Mouse (Mus musculus) heart, embryonic 16.5 days (tissue): Measurements from ENCODE around the gene Ppef1. TPM values are rescaled to one million over a fixed set of nuclear protein-coding genes. Genes with fewer than 3 reads are reported as not detected.
"Not testable (repeated sequence)": the region's sequence is repeated elsewhere in the genome, so short reads cannot be mapped to it uniquely, and the experiment has no call there.

ENCODE experiments used
- ATAC-seq: fragments of 200-750 bp; cut with Nextera tagmentation; replicated peaks from 2 replicates; pipeline ENCODE4 v1.8.0; 2017; ENCODE audit warnings: moderate number of reproducible peaks; ENCODE audit not compliant: insufficient read depth, low FRiP score; ENCODE audit errors: extremely low read depth
- H3K27ac ChIP-seq: fragments of 300-500 bp; sonication (generic); 2 replicates; pipeline ENCODE4 v1.5.1; 2014; ENCODE audit warnings: mild to moderate bottlenecking, low read length, control low read depth, moderate library complexity
- H3K27me3 ChIP-seq: fragments of 300-500 bp; sonication (generic); 2 replicates; pipeline ENCODE4 v1.6.1; 2014; ENCODE audit warnings: low read length, mixed read lengths; ENCODE audit not compliant: control insufficient read depth, insufficient read depth
- H3K36me3 ChIP-seq: fragments of 300-500 bp; sonication (generic); 2 replicates; pipeline ENCODE4 v1.6.1; 2014; ENCODE audit not compliant: control insufficient read depth, insufficient read depth
- H3K4me1 ChIP-seq: fragments of 300-500 bp; sonication (generic); 2 replicates; pipeline ENCODE4 v1.6.1; 2014; ENCODE audit warnings: low read length, mixed read lengths; ENCODE audit not compliant: control insufficient read depth, insufficient read depth
- H3K4me2 ChIP-seq: fragments of 300-500 bp; sonication (generic); 2 replicates; pipeline ENCODE4 v1.6.1; 2014; ENCODE audit warnings: low read depth, mild to moderate bottlenecking, control low read depth, low read length
- H3K4me3 ChIP-seq: fragments of 300-500 bp; sonication (generic); 2 replicates; pipeline ENCODE4 v1.5.1; 2014; ENCODE audit warnings: mild to moderate bottlenecking, control low read depth, low read length
- H3K9ac ChIP-seq: fragments of 300-500 bp; sonication (generic); 2 replicates; pipeline ENCODE4 v1.6.1; 2014; ENCODE audit warnings: low read length, control low read depth
- H3K9me3 ChIP-seq: fragments of 300-500 bp; sonication (generic); replicated peaks from 2 replicates; pipeline ENCODE4 v1.6.1; 2016; ENCODE audit warnings: low read length; ENCODE audit not compliant: control insufficient read depth
- WGBS: fragments of 180-500 bp; shearing (Covaris S2); extraction: QIAGEN DNeasy Blood & Tissue Kit; methylation state at CpG from one replicate; pipeline ENCODE4 v1.1.7; 2014; 5-methylcytosine and 5-hydroxymethylcytosine counted together
- polyA plus RNA-seq: library from polyadenylated mRNA; unstranded; fragments of >200 nt; fragmentation: Nextera tagmentation; extraction: Ambion mirVana; gene quantifications from 2 replicates; pipeline ENCODE4 v1.2.1, GENCODE M21; 2015

The Ppef1 gene
- polyA plus RNA-seq = 0.16 TPM in 1 of 2 replicates, not detected in the other

GRCm38 (mm10) chrX:160735650-160736049 lies at the start of gene Ppef1:
Ppef1 (minus strand) TSS chrX:160735765.
- Histone ChIP-seq H3K4me3 (no peak within 1 kb of the TSS), H3K4me2 (no peak within 1 kb of the TSS), H3K4me1 (no peaks in the 10 kb centered on the region), H3K9ac (no peak within 1 kb of the TSS), H3K27me3 (0 out of 2 replicates have a peak, but pooled peaks cover 2% of the 10 kb centered on the region), H3K9me3 (no peaks in the 10 kb centered on the region), H3K27ac (no peak within 1 kb of the TSS), H3K36me3 (no peaks in the 10 kb centered on the region)
- 53% methylated on average over 5 of the region's 5 CpGs for WGBS
- ATAC-seq = no peak

GRCm38 (mm10) chrX:160782276-160782675 lies 46.7 kb upstream of the Ppef1 start:
- Histone ChIP-seq H3K36me3 (no peaks in the 10 kb centered on the region), H3K9ac (no peak overlapping the region), H3K4me2 (no peak overlapping the region), H3K27ac (no peak overlapping the region), H3K4me3 (no peak overlapping the region), H3K27me3 (no peaks in the 10 kb centered on the region), H3K4me1 (no peaks in the 10 kb centered on the region), H3K9me3 (no peaks in the 10 kb centered on the region)
- ATAC-seq = no peak
- WGBS = 78% methylated on average over 5 of the region's 5 CpGs

- peaks cover 3% of the 10 kb centered on the region; the same call in 1 of the 2 replicates for H3K4me1 ChIP-seq
- H3K36me3 ChIP-seq = no peaks in the 10 kb centered on the region
- H3K4me3 ChIP-seq = no peak overlapping the region
- no peak overlapping the region for H3K27ac ChIP-seq
- H3K9me3 ChIP-seq = no peaks in the 10 kb centered on the region
- no peak overlapping the region for H3K4me2 ChIP-seq
- WGBS = 32% methylated on average over 1 of the region's 1 CpGs
- H3K27me3 ChIP-seq = no peaks in the 10 kb centered on the region
- H3K9ac ChIP-seq = no peak overlapping the region
- no peak for ATAC-seq
These were observed 37.5 kb upstream of the Ppef1 start for GRCm38 (mm10) chrX:160773033-160773432.

GRCm38 (mm10) chrX:160769622-160770021 lies 34.1 kb upstream of the Ppef1 start:
- not testable (repeated sequence) for H3K27ac ChIP-seq, H3K27me3 ChIP-seq, H3K36me3 ChIP-seq, H3K4me1 ChIP-seq, H3K9me3 ChIP-seq, H3K9ac ChIP-seq, H3K4me3 ChIP-seq, ATAC-seq, H3K4me2 ChIP-seq
- WGBS = 97% methylated on average over 5 of the region's 5 CpGs

GRCm38 (mm10) chrX:160767713-160768112 lies 32.1 kb upstream of the Ppef1 start, which contains the start of gene Rs1:
Rs1 (plus strand) TSS chrX:160768013.
- Histone ChIP-seq H3K9ac (no peak within 1 kb of the TSS), H3K27me3 (no peaks in the 10 kb centered on the region), H3K4me2 (peak within 1 kb of the TSS; percentile 52), H3K4me3 (peak within 1 kb of the TSS; percentile 60), H3K4me1 (no peaks in the 10 kb centered on the region), H3K36me3 (no peaks in the 10 kb centered on the region), H3K27ac (no peak within 1 kb of the TSS), H3K9me3 (no peaks in the 10 kb centered on the region)
- no peak for ATAC-seq
- 80% methylated on average over 2 of the region's 2 CpGs for whole genome bisulfite sequencing

- 21% methylated on average over 15 of the region's 15 CpGs for WGBS
- H3K9ac ChIP-seq = peak overlapping the region; percentile 5
- no peaks in the 10 kb centered on the region for H3K27me3 ChIP-seq
- peak; percentile 88 for ATAC-seq
- no peaks in the 10 kb centered on the region for H3K36me3 ChIP-seq
- peak overlapping the region; percentile 60 for H3K4me3 ChIP-seq
- no peaks in the 10 kb centered on the region for H3K4me1 ChIP-seq
- peak overlapping the region; percentile 52 for H3K4me2 ChIP-seq
- no peaks in the 10 kb centered on the region for H3K9me3 ChIP-seq
- H3K27ac ChIP-seq = peak overlapping the region; percentile 15
These were observed 30.7 kb upstream of the Ppef1 start for GRCm38 (mm10) chrX:160766233-160766616.

GRCm38 (mm10) chrX:160765389-160766232 lies 30.0 kb upstream of the Ppef1 start:
- H3K36me3 ChIP-seq = no peaks in the 10 kb centered on the region
- WGBS = 20% methylated on average over 30 of the region's 30 CpGs
- peak overlapping the region; percentile 60 for H3K4me3 ChIP-seq
- H3K4me2 ChIP-seq = peak overlapping the region; percentile 52
- no peaks in the 10 kb centered on the region for H3K4me1 ChIP-seq
- H3K9ac ChIP-seq = peak overlapping the region; percentile 43
- peak; percentile 92 for ATAC-seq
- H3K9me3 ChIP-seq = no peaks in the 10 kb centered on the region
- H3K27ac ChIP-seq = peak overlapping the region; percentile 15
- no peaks in the 10 kb centered on the region for H3K27me3 ChIP-seq

GRCm38 (mm10) chrX:160750808-160751207 lies 15.2 kb upstream of the Ppef1 start:
- Histone ChIP-seq H3K27me3 (no peaks in the 10 kb centered on the region), H3K4me3 (no peak overlapping the region), H3K4me2 (no peak overlapping the region), H3K4me1 (no peaks in the 10 kb centered on the region), H3K27ac (no peak overlapping the region), H3K9ac (no peak overlapping the region), H3K36me3 (no peaks in the 10 kb centered on the region), H3K9me3 (no peaks in the 10 kb centered on the region)
- ATAC-seq = no peak
- 89% methylated on average over 8 of the region's 8 CpGs for WGBS

GRCm38 (mm10) chrX:160748653-160749052 lies 13.1 kb upstream of the Ppef1 start:
- H3K36me3 ChIP-seq = no peaks in the 10 kb centered on the region
- 43% methylated on average over 1 of the region's 1 CpGs for WGBS
- no peak for ATAC-seq

More at GRCm38 (mm10) chrX:160748653-160749052, 13.1 kb upstream of the Ppef1 start:
- Histone ChIP-seq H3K9me3 (no peaks in the 10 kb centered on the region; the same call in 1 of the 2 replicates), H3K27ac (no peak overlapping the region), H3K27me3 (no peaks in the 10 kb centered on the region), H3K4me1 (no peaks in the 10 kb centered on the region), H3K4me3 (no peak overlapping the region), H3K9ac (no peak overlapping the region), H3K4me2 (no peak overlapping the region)
